Mouse (Mus musculus): ENCODE measurements around the gene Ctf2. TPM values are rescaled to one million over a fixed set of nuclear protein-coding genes. Genes with fewer than 3 reads are reported as not detected.

Ctf2 gene
- polyA plus RNA-seq, 1 experiment from 2014 or later: 0.19 TPM

DNA sequence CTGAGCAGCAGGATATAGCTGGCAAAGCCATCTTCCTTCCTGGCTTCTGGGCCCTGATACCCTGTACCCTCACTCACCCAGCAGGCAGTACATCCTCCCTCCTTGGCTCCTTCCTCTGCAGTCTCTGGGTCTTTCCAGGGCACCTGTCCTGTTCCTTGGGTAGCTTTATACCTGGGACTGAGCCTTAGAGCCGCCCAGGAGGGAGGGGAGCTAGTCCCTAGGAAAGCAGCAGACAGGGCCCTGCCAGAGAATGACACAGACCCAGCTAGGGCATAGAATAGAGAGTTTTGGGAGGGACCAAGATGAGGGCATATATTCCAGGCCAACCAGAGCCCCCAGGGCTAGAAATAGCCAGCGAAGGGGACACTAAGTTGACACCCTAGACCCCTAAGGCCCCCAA is 6.5 kb downstream of the Ctf2 start:
- DNase-seq (ENCODE audit: low spot score): no peak
- Histone ChIP-seq H3K9me3 (no peaks in the 10 kb centered on the region), H3K4me3 (no peak overlapping the region), H3K4me1 (peaks cover 12% of the 10 kb centered on the region), H3K36me3 (replicated peaks) (no peaks in the 10 kb centered on the region), H3K27me3 (replicated peaks; ENCODE audit: low read depth, poor library complexity, severe bottlenecking) (no peaks in the 10 kb centered on the region), H3K27ac (replicated peaks) (peak overlapping the region; percentile 35)
- 34% methylated on average over 2 of the region's 2 CpGs for WGBS

GRCm38 (mm10) chr7:127719258-127719657 is 12.7 kb downstream of the Ctf2 start:
- Histone ChIP-seq H3K4me3 (no peak overlapping the region), H3K9me3 (no peaks in the 10 kb centered on the region), H3K27ac (replicated peaks) (no peak overlapping the region), H3K36me3 (replicated peaks) (peaks cover 12% of the 10 kb centered on the region; the same call in 1 of the 2 replicates), H3K27me3 (replicated peaks; ENCODE audit: low read depth, poor library complexity, severe bottlenecking) (no peaks in the 10 kb centered on the region; the same call in 1 of the 2 replicates), H3K4me1 (peaks cover 26% of the 10 kb centered on the region)
- no peak for DNase-seq (ENCODE audit: low spot score)
- 91% methylated on average over 6 of the region's 6 CpGs for WGBS

GRCm38 (mm10) chr7:127718339-127718738 is 13.6 kb downstream of the Ctf2 start:
- DNase-seq (ENCODE audit: low spot score): no peak
- Histone ChIP-seq H3K36me3 (replicated peaks) (peaks cover 12% of the 10 kb centered on the region; the same call in 1 of the 2 replicates), H3K27me3 (replicated peaks; ENCODE audit: low read depth, poor library complexity, severe bottlenecking) (no peaks in the 10 kb centered on the region; the same call in 1 of the 2 replicates), H3K4me1 (peaks cover 34% of the 10 kb centered on the region), H3K27ac (replicated peaks) (no peak overlapping the region), H3K9me3 (no peaks in the 10 kb centered on the region), H3K4me3 (no peak overlapping the region)
- WGBS: 87% methylated on average over 6 of the region's 6 CpGs

- no peaks in the 10 kb centered on the region; the same call in 1 of the 2 replicates for H3K27me3 ChIP-seq (replicated peaks; ENCODE audit: low read depth, poor library complexity, severe bottlenecking)
- peak; percentile 86 for DNase-seq (ENCODE audit: low spot score)
- H3K4me1 ChIP-seq: peaks cover 48% of the 10 kb centered on the region
- H3K36me3 ChIP-seq (replicated peaks): peaks cover 12% of the 10 kb centered on the region; the same call in 1 of the 2 replicates
- peak overlapping the region; percentile 58 for H3K4me3 ChIP-seq
- no peaks in the 10 kb centered on the region for H3K9me3 ChIP-seq
- under 1% methylated on average over 41 of the region's 41 CpGs for WGBS
- peak overlapping the region; percentile 77 for H3K27ac ChIP-seq (replicated peaks)
These were observed 15.0 kb downstream of the Ctf2 start for GRCm38 (mm10) chr7:127716992-127717391.

GRCm38 (mm10) chr7:127714816-127715215 is 17.1 kb downstream of the Ctf2 start:
- Histone ChIP-seq H3K27ac (replicated peaks) (no peak overlapping the region), H3K27me3 (replicated peaks; ENCODE audit: low read depth, poor library complexity, severe bottlenecking) (no peaks in the 10 kb centered on the region; the same call in 1 of the 2 replicates), H3K4me1 (peaks cover 63% of the 10 kb centered on the region), H3K9me3 (no peaks in the 10 kb centered on the region), H3K36me3 (replicated peaks) (peaks cover 12% of the 10 kb centered on the region; the same call in 1 of the 2 replicates), H3K4me3 (no peak overlapping the region)
- no peak for DNase-seq (ENCODE audit: low spot score)
- WGBS: 85% methylated on average over 4 of the region's 4 CpGs

DNA sequence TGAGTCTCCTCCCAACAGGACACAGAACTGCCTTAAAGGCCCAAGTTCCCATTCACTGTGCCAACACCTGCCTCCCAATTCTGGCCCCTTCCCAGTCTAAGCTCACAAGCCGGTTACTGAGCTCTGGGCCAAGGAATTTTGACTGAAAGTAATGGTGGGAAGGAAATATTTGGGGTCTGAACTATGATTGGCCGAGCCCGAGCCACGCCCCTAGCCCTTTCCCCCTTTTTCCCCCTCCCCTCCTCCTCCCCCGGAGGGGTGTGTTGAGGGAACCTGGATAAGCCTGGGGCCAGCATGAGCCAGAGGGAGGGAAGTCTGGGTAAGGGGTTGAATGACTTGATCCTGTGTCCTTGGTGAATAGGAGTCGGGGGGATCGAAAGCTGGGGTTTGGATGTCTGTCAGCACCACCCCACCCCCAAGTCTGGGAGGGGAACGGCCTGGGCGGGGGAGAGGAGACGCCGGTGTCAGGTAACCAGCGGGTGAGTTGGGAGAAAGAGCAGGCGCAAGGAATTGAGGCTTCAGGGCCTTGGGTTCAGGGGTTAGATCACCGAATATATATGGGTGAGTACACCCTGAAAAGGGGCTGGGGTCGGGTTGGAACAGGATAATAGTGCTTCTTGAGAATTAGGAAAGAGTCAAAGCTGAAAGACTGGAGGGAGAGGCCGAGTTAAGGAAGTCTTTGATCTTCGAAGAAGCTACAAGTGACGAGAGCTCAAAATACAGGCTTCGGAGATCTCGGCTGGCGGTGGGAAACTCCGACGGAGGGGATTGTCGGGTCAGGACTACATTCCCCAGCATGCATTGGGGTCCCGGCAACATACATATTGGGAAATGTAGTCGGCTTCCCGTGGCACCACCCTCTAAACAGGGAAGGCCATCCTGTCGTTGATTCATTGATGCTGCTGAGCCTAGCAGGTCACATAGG is 19.2 kb downstream of the Ctf2 start, which contains the start of gene Ctf1:
Ctf1 (plus strand) TSS at position 276 of the 925 bp plus-strand sequence.
- Histone ChIP-seq H3K36me3 (replicated peaks) (peaks cover 4% of the 10 kb centered on the region; the same call in 1 of the 2 replicates), H3K4me3 (peak within 1 kb of the TSS; percentile 58), H3K27me3 (replicated peaks; ENCODE audit: low read depth, poor library complexity, severe bottlenecking) (no peaks in the 10 kb centered on the region; the same call in 1 of the 2 replicates), H3K4me1 (peaks cover 74% of the 10 kb centered on the region), H3K27ac (replicated peaks) (peak within 1 kb of the TSS; percentile 91), H3K9me3 (no peaks in the 10 kb centered on the region)
- DNase-seq (ENCODE audit: low spot score): peak; percentile 89
- WGBS: 1% methylated on average over 28 of the region's 28 CpGs

- WGBS: 69% methylated on average over 3 of the region's 3 CpGs
- Histone ChIP-seq H3K36me3 (replicated peaks) (peaks cover 9% of the 10 kb centered on the region), H3K9me3 (no peaks in the 10 kb centered on the region), H3K4me3 (peak overlapping the region; percentile 58; the same call in 1 of the 2 replicates), H3K4me1 (peaks cover 74% of the 10 kb centered on the region), H3K27me3 (replicated peaks; ENCODE audit: low read depth, poor library complexity, severe bottlenecking) (no peaks in the 10 kb centered on the region), H3K27ac (replicated peaks) (peak overlapping the region; percentile 91)
- no peak for DNase-seq (ENCODE audit: low spot score)
These were observed 20.5 kb downstream of the Ctf2 start for GRCm38 (mm10) chr7:127711456-127711855.

DNA sequence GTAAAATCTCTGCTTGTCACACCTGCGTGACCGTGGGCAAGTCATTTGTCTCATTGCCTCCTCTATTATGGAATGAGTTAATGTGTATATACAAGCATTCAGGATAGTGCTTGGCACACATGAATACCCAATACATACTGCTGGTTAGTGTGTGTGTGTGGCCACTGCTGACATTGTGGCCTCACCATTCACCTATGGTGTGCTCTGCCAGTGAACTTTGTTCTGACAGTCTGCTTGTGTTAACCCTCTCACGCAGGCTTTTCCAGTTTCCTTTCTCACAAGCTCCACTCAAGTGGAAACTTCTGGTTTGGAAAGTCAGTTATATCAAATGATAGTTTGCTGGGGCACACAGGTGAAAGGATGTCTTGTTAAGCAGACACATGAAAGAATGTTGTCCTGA is 20.9 kb downstream of the Ctf2 start:
- DNase-seq (ENCODE audit: low spot score): no peak
- 94% methylated on average over 3 of the region's 3 CpGs for WGBS
- no peaks in the 10 kb centered on the region for H3K9me3 ChIP-seq
- H3K36me3 ChIP-seq (replicated peaks): peaks cover 14% of the 10 kb centered on the region
- no peaks in the 10 kb centered on the region for H3K27me3 ChIP-seq (replicated peaks; ENCODE audit: low read depth, poor library complexity, severe bottlenecking)
- H3K4me1 ChIP-seq: peaks cover 77% of the 10 kb centered on the region
- H3K4me3 ChIP-seq: no peak overlapping the region
- peak overlapping the region; percentile 91 for H3K27ac ChIP-seq (replicated peaks)

- no peak for DNase-seq (ENCODE audit: low spot score)
- Histone ChIP-seq H3K27ac (replicated peaks) (peak overlapping the region; percentile 98), H3K4me3 (peak overlapping the region; percentile 83), H3K4me1 (peaks cover 82% of the 10 kb centered on the region), H3K27me3 (replicated peaks; ENCODE audit: low read depth, poor library complexity, severe bottlenecking) (no peaks in the 10 kb centered on the region), H3K36me3 (replicated peaks) (peaks cover 26% of the 10 kb centered on the region), H3K9me3 (no peaks in the 10 kb centered on the region)
- WGBS: 84% methylated on average over 5 of the region's 5 CpGs
These were observed 22.5 kb downstream of the Ctf2 start for GRCm38 (mm10) chr7:127709261-127709979.

- under 1% methylated on average over 89 of the region's 90 CpGs for WGBS
- no peaks in the 10 kb centered on the region for H3K27me3 ChIP-seq (replicated peaks; ENCODE audit: low read depth, poor library complexity, severe bottlenecking)
- H3K4me1 ChIP-seq: peaks cover 78% of the 10 kb centered on the region
- H3K4me3 ChIP-seq: peak within 1 kb of the TSS; percentile 83
- DNase-seq (ENCODE audit: low spot score): peak; percentile 96
- peak within 1 kb of the TSS; percentile 98 for H3K27ac ChIP-seq (replicated peaks)
- H3K9me3 ChIP-seq: no peaks in the 10 kb centered on the region
- H3K36me3 ChIP-seq (replicated peaks): peaks cover 36% of the 10 kb centered on the region
These were observed 23.5 kb downstream of the Ctf2 start, which contains the start of gene Bcl7c for GRCm38 (mm10) chr7:127708207-127709078. Gene Bcl7c (minus strand): TSS chr7:127708933.

DNA sequence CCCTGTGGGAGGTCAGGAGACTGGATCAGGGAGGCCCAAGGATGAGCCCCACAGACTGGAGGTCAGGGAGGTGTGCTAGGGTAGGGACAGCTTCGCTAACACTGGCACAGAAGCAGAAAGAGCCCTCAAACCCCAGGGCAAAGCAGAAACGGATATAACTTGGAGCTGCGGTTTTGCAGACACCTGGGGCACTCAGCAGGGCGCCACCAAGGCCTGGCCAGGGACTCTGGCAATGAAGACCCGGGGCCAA is 24.1 kb downstream of the Ctf2 start:
- no peaks in the 10 kb centered on the region for H3K27me3 ChIP-seq (replicated peaks; ENCODE audit: low read depth, poor library complexity, severe bottlenecking)
- H3K4me3 ChIP-seq: peak overlapping the region; percentile 83
- H3K4me1 ChIP-seq: peaks cover 72% of the 10 kb centered on the region
- H3K36me3 ChIP-seq (replicated peaks): peaks cover 41% of the 10 kb centered on the region
- under 1% methylated on average over 5 of the region's 5 CpGs for WGBS
- H3K9me3 ChIP-seq: no peaks in the 10 kb centered on the region
- H3K27ac ChIP-seq (replicated peaks): peak overlapping the region; percentile 98
- no peak for DNase-seq (ENCODE audit: low spot score)

Measured in embryonic facial prominence, embryonic 10.5 days (tissue).